Mouse (Mus musculus) megakaryocyte progenitor cell, adult 5-6 weeks (primary cell): ENCODE results near the gene Rab10. TPM values are rescaled to one million over a fixed set of nuclear protein-coding genes. Genes with fewer than 3 reads are reported as not detected.

Experiments
- ATAC-seq: replicated peaks from 2 replicates; pipeline ENCODE4 v1.8.0; 2016; ENCODE audit warnings: mild to moderate bottlenecking, moderate TSS enrichment, inconsistent platforms; ENCODE audit not compliant: poor library complexity
- total RNA-seq, 2 experiments: library from RNA; stranded (forward) in 1 of 2; stranded (reverse) in 1 of 2; fragments of 157-497, 149-512 nt in 1 of 2; fragments of 200-1000 nt in 1 of 2; gene quantifications; 2 replicates each; pipeline versions ENCODE4 v1.2.3 to v1.2.4; 2015 to 2017

Gene Rab10
- total RNA-seq, 2 experiments from 2014 or later = 89.1 to 100 TPM

DNA sequence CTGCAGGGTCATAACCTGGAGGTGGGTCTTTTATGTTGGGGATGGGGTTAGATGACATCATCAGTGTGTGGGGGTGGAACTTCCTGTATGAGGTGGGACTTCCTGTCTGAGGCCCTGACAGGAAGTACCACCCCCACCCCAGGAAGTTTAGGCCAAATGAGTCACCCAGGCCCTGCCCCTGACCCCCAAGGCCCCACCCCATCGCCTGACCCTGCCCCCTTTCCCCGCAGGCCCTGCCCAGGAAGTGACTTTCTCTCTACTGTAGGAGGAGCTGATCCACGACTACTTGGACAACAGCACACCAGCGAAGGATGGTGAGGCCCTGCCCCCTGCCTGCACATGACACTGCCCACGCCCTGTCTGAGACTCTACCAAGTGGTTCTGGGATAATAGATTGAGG lies 72.0 kb downstream of the Rab10 start:
- no peak for ATAC-seq

DNA sequence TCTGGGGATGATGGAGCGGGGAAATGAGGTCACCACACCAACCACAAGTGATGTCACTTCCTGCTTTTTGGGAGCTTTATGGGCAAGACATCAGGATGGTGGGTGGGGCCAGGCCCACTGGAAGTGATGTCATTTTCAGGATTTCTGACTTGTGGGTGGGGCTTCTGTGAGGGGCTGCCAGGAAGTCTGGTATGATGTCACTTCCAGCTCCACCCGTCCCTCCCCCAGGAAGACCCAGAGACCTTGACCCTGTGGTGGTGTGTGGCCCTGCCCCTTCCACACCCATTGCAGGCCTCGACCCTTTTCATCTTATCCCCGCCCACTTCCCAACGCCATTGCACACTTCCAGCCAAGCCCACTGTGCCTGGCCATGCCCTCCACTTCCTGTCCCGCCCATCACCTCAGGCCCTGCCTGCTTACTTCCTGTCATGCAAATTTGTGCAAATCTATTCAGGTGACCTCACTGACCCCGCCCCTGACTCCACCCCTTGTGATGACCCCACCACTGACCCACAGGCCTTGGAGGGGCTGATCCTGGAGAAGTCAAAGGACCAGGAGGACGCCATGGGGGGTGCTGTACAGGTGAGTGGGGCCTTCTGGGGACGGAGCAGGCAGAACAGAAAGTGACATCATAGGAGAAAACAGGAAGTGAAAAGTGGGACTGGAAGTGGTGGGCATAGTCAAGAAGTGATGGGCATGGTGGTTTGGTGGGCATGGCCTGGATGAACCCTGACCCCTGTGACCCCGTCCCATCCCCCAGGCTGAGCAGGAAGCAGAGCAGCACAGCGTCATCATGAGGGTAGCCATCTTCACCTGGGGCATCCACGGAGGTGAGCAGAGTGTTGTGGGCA lies 72.7 kb downstream of the Rab10 start:
- ATAC-seq = 0 out of 2 replicates have a peak, but pooled peaks have one; percentile 5

DNA sequence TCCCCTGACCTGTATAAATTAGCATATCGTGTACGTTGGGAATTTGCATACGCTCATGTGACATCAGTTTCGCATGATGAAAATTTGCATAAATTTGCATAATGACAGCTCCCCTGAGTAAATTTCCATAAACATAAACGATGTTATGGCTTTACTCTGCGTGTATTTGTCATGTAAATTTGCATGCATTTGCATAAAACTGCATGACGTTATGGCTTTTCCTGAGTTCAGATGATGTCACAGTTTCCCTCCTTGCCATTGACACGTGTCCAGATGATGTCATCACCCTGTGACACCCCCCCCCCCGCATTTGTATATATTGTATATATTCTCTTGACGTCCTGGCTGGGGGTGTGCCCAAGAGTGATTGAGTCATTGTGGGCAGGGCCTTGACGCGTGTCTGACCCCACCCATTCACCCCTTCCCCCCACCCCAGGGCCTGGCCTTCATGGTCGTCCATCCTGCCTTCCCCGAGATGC lies 73.6 kb downstream of the Rab10 start:
- ATAC-seq = peak; percentile 4

DNA sequence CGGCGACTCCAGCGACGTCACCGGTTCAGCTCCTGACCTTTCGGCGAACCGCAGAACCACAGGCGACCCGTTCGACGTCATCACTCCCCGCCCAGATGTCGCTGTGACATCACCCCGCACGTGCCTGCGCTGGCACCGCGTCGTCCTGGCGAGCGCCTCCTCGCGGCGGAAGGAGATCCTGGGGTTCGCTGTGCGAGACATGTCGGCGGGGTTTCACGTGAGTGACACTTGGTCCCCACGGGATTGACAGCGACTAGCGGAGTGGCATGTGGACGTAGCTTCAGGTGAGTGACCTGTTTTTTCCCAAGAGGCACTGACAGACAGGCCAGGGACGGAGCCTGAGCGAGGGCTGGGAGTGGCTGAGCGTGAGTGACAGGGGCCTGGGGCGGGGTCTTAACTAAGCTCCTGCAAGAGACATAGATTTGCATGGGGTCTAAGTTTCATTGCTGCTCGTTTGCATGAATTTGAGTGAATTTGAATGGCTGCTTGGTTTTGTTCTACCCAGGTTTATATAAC lies 74.1 kb downstream of the Rab10 start:
- peak; percentile 68 for ATAC-seq

DNA sequence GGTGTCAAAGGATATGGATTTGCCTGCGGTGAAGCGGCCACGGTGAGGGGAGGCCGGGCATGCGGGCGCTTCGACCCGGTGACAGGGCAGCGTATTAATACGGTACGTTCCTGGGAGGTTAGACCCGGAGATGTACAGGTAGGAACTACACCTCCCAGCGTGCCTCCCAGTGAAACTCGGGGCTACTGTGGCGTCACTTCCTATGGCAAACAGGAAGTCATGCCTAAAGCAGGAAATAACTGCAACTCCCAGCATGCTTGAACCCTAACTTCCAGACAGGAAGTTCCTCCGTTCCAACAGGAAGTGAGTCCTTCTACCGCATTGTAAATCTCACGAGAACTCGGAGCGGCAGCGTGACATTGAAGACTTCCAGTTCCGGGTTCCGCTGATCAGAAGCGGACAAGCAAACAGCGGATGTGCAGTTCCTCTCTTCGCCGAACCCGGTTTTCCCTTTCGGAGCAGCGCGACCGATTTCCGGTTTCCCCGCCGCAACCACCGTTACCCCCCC lies 74.6 kb downstream of the Rab10 start:
- peak; percentile 71 for ATAC-seq

DNA sequence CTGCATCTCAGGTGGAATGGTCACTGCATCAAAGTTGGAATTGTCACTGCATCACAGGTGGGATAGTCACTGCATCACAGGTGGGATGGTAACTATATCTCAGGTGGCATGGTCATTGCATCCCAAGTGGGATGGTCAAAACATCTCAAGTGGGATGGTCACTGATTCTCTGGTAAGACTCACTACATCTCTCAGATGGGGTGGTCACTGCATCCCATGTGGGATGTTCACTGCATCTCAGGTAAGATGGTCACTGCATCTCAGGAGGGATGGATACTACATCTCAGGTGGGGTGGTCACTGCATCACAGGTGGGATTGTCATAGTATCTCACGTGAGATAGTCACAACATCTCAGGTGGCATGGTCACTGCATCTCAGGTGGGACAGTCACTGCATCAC lies 75.7 kb downstream of the Rab10 start:
- no peak for ATAC-seq

DNA sequence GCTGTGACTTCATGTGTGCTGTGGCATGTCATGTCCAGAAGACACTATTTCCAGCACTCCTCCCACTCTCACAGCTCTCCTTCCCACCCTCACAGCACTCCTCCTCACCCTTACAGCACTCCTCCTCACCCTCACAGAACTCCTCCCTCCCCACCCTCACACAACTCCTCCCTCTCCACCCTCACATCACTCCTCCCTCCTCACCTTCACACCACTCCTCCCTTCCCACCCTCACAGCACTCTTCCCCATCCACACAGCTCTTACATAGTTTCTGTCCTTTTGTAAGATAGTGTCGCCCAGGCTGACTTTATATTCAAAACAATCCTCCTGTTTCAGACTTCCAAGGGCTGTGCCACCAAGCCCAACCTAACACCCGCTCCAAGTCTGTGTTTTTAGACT lies 86.4 kb downstream of the Rab10 start:
- no peak for ATAC-seq

DNA sequence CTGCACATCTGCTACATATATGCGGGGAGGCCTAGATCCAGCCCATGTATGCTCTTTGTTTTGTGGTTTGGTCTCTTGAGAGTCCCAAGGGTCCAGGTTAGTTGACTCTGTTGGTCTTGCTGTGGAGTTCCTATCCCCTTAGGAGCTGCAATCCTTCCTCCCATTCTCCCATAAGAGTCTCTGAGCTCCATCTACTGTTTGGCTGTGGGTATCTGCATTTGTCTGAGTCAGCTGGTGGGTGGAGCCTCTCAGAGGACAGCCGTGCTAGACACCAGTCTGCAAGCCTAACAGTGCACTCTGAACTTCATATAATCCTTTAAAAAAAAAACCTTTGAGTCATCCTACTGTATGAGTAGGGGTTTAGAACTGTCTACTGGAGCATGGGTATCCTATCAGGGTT lies 99.6 kb downstream of the Rab10 start:
- ATAC-seq = no peak

DNA sequence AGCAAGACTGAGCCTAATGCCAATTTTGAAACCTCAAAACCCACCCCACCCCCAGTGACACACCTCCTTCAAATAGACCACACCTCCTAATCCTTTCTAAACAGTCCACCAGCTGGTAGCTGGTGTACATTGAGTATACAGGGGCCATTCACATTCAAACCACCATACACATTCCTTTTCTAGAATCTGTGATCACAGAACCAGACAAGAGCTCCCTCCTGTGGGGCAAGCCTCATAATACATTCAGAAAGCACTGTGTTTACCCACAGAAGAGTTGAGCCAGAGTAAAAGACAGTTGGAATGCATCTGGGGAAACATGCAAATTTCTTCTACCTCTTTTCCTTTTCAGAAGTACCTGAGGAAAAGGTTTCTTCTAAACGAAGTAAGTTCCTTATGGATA lies 100.6 kb downstream of the Rab10 start:
- ATAC-seq = peak; percentile 69

Other genes with a start within 250 kb of the Rab10 start
- 2.0 and 2.2 TPM in 2 replicates for gene Kif3c, start 55.2 kb upstream of the Rab10 start, total RNA-seq (2015)
- gene Kif3c, start 55.2 kb upstream of the Rab10 start, total RNA-seq (2017) = 1.4 and 1.6 TPM in 2 replicates
- 38.7 and 50.0 TPM in 2 replicates for gene Asxl2, start 116.9 kb upstream of the Rab10 start, total RNA-seq (2015)
- 31.4 and 34.8 TPM in 2 replicates for gene Asxl2, start 116.9 kb upstream of the Rab10 start, total RNA-seq (2017)